Mouse (Mus musculus) layer of hippocampus, postnatal 25 days (tissue): ENCODE measurements at regions not wholly inside any gene's neighbourhood (a gene's known extent, or its start where the extent isn't known, plus 50 kb on each side); places are given as distances from the start of the nearest gene placed in this dataset.
A peak's percentile ranks its signal among the peaks of the same experiment; 100 is the strongest.

Experiments
- DNase-seq, 2 experiments: peaks; one replicate each; pipeline ENCODE4 v3.0.0; 2022; ENCODE audit warnings: mixed read lengths in 2 of 2, low spot score in 1 of 2; ENCODE audit errors: extremely low spot score in 1 of 2

GRCm38 (mm10) chr16:97297140-97297539, 59.4 kb upstream of the Bace2 start:
- no peak for DNase-seq

GRCm38 (mm10) chr16:97304156-97304735, 52.3 kb upstream of the Bace2 start:
- peak in 1 of 2 experiments; percentile 11 for DNase-seq
